Mouse (Mus musculus) kidney, adult 9 months (tissue): ENCODE measurements around the gene Sult1a1.

ENCODE experiments used
- DNase-seq: peaks from one replicate; pipeline ENCODE4 v3.0.0; 2022

The Sult1a1 gene

GRCm38 (mm10) chr7:126655695-126656094 lies 20.5 kb downstream of the Sult1a1 start:
- DNase-seq: no peak

- no peak for DNase-seq
These were observed 22.2 kb downstream of the Sult1a1 start for GRCm38 (mm10) chr7:126653991-126654390.

GRCm38 (mm10) chr7:126650852-126651251 lies 25.4 kb downstream of the Sult1a1 start:
- no peak for DNase-seq

GRCm38 (mm10) chr7:126649231-126650051 lies 26.8 kb downstream of the Sult1a1 start, which contains the start of gene Sgf29:
Gene Sgf29 (plus strand): TSS chr7:126649309.
- DNase-seq: peak; percentile 94

- no peak for DNase-seq
These were observed 27.7 kb downstream of the Sult1a1 start for GRCm38 (mm10) chr7:126648486-126648885.

GRCm38 (mm10) chr7:126645708-126646107 lies 30.5 kb downstream of the Sult1a1 start:
- DNase-seq: peak; percentile 55

- DNase-seq: no peak
These were observed 31.3 kb downstream of the Sult1a1 start for GRCm38 (mm10) chr7:126644914-126645313.

GRCm38 (mm10) chr7:126644345-126644744 lies 31.9 kb downstream of the Sult1a1 start:
- DNase-seq: no peak

GRCm38 (mm10) chr7:126643244-126643617 lies 33.0 kb downstream of the Sult1a1 start:
- peak; percentile 63 for DNase-seq

GRCm38 (mm10) chr7:126642545-126643243 lies 33.5 kb downstream of the Sult1a1 start:
- no peak for DNase-seq

- DNase-seq: peak; percentile 67
These were observed 39.3 kb downstream of the Sult1a1 start for GRCm38 (mm10) chr7:126636733-126637520.

GRCm38 (mm10) chr7:126635375-126635774 lies 40.9 kb downstream of the Sult1a1 start:
- no peak for DNase-seq

GRCm38 (mm10) chr7:126632478-126632877 lies 43.8 kb downstream of the Sult1a1 start:
- no peak for DNase-seq

GRCm38 (mm10) chr7:126630824-126631518 lies 45.3 kb downstream of the Sult1a1 start, which contains the start of gene Nupr1:
Gene Nupr1 (minus strand): TSS chr7:126630861.
- no peak for DNase-seq

GRCm38 (mm10) chr7:126629915-126630314 lies 46.3 kb downstream of the Sult1a1 start:
- DNase-seq: no peak

- no peak for DNase-seq
These were observed 48.1 kb downstream of the Sult1a1 start for GRCm38 (mm10) chr7:126628111-126628510.

- no peak for DNase-seq
These were observed 50.2 kb downstream of the Sult1a1 start for GRCm38 (mm10) chr7:126625807-126626600.

GRCm38 (mm10) chr7:126625369-126625768 lies 50.9 kb downstream of the Sult1a1 start:
- DNase-seq: peak; percentile 63

- no peak for DNase-seq
These were observed 51.5 kb downstream of the Sult1a1 start for GRCm38 (mm10) chr7:126624774-126625173.

GRCm38 (mm10) chr7:126623381-126623780 lies 52.9 kb downstream of the Sult1a1 start:
- no peak for DNase-seq
